Mouse (Mus musculus) R1 (cell line): ENCODE measurements around the gene 1700010B08Rik.

Experiments
- DNase-seq: peaks from one replicate; pipeline ENCODE4 v3.0.0-alpha.2; 2018; ENCODE audit warnings: low read depth, low spot score

The 1700010B08Rik gene

GRCm38 (mm10) chr2:173770620-173771019, 51.4 kb downstream of the 1700010B08Rik start:
- peak; percentile 67 for DNase-seq
